Mouse (Mus musculus) thymus, postnatal 10 days (tissue): ENCODE data around the gene Bnip3.
A peak's percentile ranks its signal among the peaks of the same experiment; 100 is the strongest.

Source experiments
- DNase-seq, 2 experiments: peaks; one replicate each; pipeline ENCODE4 v3.0.0; 2021; ENCODE audit warnings: low spot score in 2 of 2

Bnip3 gene

DNA sequence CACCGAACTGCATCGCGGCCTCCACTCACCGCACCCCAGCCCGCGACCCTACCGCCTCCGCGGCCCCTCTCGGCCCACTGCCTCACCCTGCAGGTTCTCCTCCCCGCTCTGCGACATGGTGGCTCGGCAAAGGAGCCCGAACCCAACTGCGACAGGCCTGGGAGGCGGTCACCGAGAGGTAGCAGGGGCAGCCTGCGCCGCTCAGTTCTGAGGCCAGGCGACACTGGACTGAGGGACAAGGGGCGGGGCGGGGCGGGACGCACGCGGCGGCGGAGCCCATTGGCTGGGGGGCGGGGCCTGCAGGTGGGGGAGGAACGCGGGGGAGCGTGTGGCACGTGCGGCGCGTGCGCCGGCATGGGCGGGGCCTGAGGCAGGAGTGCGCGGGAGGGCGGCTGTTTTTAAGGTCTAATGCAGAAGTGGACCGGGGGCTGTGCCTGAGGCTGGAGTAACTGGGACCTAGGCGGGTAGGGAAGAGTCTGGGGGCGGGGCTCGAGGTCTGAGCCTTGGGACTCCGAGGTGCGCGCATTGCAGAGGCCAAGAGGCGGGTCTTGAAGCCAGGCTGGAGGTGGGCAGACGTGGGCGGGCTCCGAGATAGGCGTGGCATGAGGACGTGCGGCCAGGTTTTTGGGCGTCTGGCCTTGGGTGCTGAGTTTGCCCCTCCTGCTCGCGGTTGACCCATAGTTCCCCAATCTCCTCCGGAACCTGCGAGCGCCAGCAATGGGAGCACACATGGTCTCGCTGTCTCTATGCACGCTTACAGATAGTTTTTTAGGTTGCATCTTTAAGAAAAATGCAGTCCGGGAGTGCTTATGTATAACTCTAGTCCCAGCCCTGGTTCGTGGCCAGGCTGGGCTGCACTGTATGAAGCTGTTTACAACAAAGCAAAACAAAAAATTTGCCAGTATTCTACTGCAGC lies at the start of gene Bnip3:
Gene Bnip3, minus strand, starts transcription at position 243 of the 916 bp plus-strand sequence.
- DNase-seq = peak; percentile 66 to 79

DNA sequence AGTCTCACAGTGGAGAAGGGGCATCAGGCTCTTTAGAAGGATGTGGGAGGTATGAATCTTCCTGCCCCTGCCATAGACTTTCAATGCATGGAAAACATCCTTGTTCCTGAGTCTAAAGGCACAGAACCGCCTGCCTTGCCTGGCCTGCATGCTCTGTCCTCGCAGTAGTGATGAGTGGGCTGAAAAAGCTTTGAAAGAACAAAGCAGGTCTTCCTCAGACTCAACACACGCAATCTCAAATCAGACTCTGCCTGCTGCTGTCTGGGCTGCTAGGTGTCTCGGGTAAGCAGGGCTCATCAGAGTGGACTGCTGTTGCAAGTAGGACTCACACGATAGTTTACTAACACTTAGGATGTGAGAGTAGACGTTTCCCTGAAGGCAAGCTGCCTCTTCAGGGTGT lies 47.8 kb upstream of the Bnip3 start:
- DNase-seq = no peak

- DNase-seq = no peak
Observed at GRCm38 (mm10) chr7:138955787-138956186, 46.5 kb upstream of the Bnip3 start.

DNA sequence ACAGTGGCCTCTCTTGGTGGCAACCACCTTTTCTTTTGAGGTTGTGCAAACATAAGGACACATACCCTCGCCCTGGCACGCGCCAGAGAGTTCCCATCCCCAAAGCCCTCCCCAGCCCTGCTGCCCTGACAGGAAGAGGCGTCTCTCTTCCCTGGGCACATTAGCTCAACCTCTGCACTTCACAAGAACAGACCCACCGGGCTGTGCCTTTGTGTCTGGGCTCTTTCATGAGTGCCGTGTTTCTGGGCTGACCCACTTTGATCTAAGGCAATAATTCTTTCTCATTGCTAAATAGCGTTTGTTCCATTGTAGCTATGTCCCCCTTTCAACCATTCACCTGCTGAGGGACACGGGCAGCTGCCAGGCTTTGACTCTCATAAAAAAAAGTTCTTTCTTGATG lies 39.0 kb upstream of the Bnip3 start:
- no peak for DNase-seq

DNA sequence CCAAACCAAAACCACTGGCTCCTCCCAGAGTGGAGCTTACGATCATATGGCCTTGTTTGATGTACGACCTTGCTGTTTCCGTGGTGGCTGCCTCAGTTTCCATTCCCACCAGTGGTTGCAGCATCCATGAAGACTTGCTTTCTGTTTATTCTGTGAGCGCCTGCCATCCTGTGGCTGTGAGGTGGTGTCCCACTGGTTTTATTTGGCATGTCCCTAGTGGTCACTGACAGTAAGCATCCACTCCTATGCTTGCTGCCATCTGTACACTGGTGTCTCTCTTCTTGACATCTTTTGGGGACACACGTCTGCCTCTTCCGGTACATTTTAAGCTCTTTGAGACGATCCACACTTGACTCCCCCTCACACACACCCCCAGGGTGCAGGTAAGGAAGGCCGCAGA lies 38.4 kb upstream of the Bnip3 start:
- DNase-seq = no peak

DNA sequence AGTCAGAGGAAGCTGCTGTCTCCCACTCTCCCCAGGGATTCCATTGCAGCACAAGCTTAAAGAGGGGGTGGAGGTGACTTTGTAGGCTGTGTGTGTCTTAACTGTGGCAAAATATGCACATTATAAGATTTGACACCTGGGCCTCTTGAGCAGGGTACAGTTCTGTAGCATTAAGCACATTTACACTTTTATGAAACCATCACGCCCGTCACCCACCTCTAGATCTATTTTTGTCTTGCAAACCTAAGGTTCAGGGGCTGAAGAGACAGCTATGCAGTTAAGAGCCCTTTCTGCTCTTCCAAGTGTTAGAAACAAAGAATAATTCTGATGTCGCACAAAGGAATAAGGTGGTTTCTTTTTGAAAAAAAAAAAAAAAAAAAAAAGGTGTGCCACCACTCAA lies 36.3 kb upstream of the Bnip3 start:
- no peak for DNase-seq

DNA sequence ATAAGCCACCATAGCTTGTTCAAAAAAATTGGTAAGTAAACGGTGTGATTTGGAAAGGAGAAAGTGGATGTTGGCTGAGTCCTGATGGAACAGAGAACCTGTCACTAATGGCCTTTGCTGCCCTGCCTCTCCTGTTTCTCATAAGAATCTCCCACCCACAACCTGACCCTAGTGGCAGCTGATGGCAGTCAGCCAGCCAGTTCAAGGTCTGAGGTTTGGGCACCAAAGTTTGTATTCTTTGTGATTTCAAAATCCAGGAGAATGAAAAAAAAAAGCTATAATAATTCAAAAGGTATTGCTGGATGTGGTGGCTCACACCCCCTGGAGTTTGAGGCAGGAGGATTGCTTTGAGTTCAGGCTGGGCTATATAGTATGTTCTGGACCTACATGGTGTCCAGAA lies 33.0 kb upstream of the Bnip3 start:
- DNase-seq = no peak

DNA sequence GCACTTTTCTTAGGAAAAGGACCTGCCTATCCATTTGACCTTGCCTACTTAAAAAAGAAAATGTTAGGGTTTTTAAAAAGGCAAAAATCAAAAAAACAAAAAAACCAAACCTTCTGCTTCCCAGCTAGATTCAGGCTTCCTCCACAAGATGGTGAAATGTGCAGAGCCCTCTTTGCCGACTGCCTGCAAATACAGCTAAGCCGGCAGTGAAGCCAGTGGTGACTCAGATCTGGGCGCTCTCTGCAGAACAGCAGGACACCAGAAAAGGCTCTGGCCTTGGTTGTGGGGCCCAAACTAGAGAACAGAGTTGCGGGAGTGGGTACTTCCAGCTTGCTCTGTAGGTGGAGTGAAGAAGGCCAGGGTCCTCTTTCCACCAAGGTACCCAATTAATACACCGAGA lies 32.3 kb upstream of the Bnip3 start:
- no peak for DNase-seq

- no peak for DNase-seq
Observed at GRCm38 (mm10) chr7:138940612-138941461, 31.5 kb upstream of the Bnip3 start, which contains the start of gene Jakmip3. TSS of gene Jakmip3 (plus strand) at chr7:138940730.

- no peak for DNase-seq
Observed at GRCm38 (mm10) chr7:138940256-138940611, 30.9 kb upstream of the Bnip3 start.

GRCm38 (mm10) chr7:138938991-138939390 lies 29.7 kb upstream of the Bnip3 start:
- no peak for DNase-seq

- DNase-seq = no peak
Observed at GRCm38 (mm10) chr7:138934523-138934922, 25.2 kb upstream of the Bnip3 start.

- DNase-seq = no peak
Observed at GRCm38 (mm10) chr7:138928456-138928855, 19.1 kb upstream of the Bnip3 start.

GRCm38 (mm10) chr7:138923756-138924425 lies 14.6 kb upstream of the Bnip3 start:
- DNase-seq = no peak

GRCm38 (mm10) chr7:138921611-138922010 lies 12.3 kb upstream of the Bnip3 start:
- no peak for DNase-seq

DNA sequence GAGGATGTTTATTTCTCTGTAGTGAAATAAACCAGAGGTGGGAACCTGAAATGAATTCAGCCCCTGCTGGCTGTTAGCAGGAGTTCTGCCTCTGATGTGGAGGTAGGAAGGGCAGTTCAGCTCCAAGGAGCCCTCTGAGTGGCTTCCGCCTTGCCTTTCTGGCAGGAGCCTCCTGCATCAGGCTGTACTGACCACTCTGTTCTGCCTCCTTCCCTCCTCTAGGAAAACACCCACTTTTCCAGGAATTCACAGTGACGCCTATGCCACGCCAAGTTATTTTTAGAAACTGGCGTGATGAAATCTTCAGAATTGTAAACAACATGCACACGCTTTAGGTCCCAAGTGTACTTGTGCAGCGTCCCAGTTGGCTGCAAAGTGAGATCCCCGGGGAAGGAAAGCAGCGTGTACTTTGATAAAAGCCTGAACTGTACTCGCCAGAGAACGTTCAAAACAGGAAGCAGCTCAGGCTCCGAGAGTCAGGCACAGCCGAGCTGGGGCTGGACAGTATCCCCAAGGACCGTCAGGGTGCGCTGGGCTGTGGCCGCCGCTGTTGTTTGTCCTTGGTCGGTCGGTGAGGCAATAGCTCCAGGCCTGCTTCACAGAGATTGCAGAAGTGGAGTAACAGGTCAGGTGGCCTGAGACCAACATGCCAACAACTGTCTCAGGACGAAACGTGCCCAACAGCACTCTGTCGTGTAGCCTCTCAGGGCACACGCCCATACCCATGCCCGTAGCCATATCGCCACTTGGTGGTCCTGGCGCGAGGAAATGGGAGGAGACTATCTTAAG lies 10.0 kb upstream of the Bnip3 start:
- no peak for DNase-seq

DNA sequence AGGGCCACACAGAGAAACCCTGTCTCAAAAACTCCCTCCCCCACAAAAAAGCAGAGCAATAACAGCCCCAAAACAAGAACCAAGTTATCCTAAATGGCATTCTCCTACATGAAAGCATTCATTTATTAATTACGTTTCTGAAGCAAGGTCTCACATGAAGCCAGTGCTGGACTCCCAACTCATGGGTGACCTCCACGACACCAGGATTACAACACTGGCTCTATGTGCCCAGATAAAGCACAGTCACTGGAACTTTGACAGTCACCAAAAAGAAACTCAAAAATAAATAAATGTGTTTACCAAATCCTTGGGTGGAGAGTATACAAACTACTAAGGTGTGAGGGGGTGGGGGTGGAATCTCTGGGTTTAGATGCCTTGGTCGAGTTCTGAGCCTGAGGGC lies 4.3 kb upstream of the Bnip3 start:
- no peak for DNase-seq

DNA sequence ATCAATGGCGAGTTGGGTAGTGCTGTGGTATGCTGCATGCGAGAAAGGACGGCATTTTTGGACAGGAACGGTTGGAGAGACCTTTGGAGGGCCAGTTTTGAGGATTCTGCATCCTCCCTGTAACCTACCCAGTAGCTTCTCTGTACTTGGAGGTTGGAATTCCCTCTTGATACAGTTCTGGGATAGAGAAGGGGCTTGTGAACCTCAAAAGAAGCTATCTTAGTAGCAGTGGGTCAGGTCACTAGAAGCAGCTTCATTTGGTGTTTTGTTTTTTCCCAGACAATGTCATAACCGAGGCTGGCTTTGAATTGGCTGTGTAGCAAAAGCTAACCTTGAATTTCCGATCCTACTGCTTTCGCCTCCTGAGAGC lies 859 bp upstream of the Bnip3 start:
- no peak for DNase-seq

DNA sequence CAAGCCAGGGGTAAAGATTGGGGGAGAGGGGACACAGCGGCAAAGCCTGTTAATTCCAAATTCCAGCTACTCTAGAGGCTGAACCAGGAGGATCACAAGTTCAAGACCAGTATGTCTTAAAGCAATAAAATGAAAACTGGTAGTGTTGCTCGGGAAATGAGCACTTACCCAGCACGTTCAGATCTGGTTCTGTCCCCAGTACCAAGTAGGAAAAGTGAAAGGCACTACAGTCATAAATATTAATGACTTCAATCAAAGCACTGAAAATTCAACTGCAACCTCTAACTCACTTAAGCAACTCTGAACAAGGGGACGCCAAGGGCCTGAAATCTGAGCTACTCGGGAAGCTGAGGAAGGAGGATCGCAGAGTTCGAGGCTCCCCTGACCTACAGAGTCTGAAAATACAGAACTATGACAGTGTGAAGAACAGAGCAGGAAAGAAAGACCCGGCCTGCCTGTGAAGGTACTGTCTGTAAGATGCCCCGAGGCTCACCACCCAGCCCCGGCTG lies 497 bp downstream of the Bnip3 start:
- DNase-seq = no peak

- DNase-seq = no peak
Observed at GRCm38 (mm10) chr7:138907976-138908375, 1.3 kb downstream of the Bnip3 start.

DNA sequence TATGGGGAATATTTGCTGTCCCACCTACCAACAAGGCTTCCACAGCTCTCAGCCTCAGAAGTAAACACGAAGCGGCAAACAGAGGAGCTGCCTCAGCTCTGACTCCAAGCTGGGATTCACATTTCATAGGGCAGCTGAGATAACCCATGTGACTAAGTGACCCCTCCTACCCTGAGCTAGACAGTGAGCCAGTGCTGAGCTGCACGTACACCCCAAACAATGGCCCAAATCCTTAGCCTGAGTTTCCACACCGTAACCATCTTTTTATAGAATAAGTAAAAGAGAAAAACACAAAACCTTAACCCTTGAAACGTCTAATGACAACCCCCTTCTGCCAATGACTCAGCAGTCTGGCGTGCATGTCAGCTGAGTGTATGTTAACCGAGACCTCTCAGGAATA lies 2.3 kb downstream of the Bnip3 start:
- no peak for DNase-seq
